Mouse (Mus musculus) right cerebral cortex, postnatal 14 days (tissue): ENCODE measurements around the gene Chsy1.

Source experiments
- DNase-seq: peaks from one replicate; pipeline ENCODE4 v3.0.0; 2022

Gene Chsy1

DNA sequence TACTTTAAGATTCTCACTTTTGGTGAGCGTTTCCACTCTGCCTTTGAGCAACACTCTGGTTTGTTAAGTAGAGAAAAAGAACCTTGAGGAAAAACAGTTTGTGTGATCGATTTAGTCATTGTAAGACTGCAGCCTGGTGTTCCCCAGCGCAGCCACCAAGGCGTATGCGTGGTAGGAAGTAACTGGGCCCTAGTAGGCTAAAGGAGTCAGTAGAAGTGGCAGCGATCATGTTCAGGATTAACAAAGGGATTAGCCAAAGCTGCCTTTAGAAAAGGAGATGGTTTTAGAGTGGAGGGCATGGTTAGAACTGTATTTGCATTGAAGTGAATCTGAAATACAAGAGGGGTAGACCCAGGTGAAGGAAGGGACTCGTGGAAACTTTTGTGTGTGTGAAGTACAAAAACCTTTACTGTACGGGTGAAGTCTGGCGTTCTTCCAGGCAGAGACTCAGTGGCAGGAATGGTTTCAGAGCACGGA is 1.4 kb downstream of the Chsy1 start:
- peak; percentile 23 for DNase-seq

DNA sequence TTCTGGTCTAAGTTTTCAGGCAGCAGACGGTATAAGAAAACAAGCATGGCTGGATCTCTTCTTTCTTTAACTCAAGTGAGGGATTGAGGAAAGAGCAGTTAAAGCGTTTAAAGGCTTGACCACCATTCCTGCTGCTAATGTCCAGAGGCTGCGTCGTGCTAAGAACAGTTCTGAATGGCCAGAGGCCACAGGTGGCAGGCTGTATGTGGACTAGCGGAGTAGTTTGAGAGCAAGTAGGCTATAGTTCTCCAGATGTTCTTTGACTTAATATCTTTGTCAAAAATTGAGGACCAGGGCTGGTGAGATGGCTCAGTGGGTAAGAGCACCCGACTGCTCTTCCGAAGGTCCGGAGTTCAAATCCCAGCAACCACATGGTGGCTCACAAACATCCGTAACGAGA is 1.9 kb downstream of the Chsy1 start:
- no peak for DNase-seq

DNA sequence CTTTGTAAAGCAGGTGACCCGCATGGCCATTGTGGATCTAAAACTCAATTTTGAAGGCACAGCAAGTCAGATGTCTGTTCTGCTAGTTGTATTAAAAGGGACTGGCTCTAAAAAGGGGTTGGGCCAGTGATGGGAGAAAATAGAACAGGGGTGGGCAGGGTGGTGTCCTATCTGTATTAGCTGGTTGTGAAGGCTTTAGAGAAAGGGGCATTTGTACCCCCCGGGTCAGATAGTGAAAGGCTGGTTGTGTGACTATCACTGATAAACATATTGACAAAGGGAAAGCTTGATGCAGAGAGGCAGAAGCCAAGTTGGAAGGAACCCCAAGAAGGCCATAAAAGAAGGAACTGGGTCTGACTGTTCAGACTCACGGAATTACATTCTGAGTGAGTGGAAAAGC is 4.2 kb downstream of the Chsy1 start:
- no peak for DNase-seq

DNA sequence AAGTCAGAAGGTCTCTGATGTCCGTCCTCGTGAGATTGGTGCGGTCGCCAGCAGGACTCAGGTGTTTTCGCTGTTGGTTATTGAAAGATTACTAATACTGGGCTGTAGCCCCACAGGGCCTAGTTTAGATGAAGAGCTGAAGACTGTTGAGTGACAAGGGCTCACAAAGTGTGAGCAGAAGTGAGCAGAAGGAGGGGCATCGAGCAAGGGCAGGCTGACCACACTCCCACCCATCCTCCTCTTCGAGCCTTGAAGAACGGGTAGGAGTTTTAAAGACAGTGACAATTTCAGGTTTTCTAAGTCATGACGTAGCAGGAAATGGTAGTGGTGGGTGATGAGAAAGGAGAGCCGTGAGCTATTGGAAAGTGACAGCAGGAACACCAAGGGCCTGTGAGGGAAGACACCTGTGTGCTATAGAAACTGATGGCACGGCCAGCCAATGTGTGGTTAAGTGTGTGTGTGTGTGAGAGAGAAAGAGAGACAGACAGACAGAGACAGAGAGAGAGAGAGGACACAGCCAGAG is 6.6 kb downstream of the Chsy1 start:
- DNase-seq, result no peak

DNA sequence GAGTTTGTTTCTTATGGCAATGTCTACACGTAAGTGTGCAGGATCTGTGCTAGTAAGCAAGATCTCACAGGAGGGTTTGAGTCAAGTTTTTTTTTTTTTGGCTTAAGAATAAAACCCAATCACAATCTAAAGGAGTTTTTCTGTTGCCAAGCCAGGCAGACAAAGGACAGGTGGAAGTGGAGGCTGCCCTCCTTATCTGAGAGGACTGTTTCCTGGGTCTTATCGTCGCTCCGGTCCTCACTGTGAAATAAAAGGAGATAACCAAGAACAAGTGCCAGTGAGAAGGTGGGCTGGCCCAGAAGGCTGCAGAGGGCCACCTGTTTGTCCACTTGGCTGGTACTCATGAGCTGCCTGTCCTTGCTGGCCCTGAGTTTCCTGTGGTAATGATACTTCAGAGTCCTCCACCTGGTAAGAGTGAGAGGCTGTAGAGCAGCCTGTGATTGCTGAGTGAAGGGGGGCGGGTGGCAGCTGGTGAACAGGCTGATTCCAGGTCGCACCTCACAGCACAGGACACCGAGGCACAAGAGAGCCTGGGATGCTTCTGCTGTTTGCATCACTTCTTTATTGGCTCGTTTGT is 7.7 kb downstream of the Chsy1 start:
- no peak for DNase-seq

DNA sequence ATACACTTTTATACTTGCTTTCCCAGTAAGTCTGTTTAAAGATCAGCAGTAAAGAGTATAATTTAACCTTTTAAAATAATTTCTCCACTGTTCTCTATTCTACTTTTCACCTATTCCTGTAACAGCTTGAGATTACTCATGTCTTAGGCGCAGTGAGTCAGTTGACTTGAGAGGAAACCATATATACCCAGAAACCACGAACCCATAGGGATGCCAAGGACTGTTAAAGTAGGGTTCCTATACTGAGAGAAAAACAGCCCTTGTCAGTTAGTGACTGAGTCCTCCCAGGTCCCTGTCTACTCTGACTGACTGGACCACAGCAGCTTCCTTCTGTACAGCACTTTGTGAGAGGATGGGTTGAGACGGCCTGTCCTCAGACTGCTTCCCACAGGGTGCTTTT is 8.7 kb downstream of the Chsy1 start:
- no peak for DNase-seq

DNA sequence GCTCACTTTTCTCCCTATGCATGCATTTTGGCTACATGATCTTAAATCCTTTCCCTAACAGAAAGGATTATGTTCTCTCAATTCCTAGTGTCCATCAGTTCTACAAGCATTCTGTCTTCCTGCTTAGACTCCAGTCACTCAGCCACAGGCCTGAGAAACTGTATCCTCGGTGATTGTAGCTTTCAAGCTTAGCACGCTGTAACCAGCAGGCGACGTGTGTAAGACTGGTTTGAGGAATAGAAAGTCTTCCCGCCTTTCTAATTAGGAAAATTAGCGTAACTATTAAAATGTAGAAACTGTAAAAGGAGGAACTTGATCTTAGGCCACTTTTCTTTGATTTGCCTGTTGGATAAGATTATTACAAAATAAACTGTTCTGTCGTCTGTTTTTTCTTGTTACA is 9.5 kb downstream of the Chsy1 start:
- no peak for DNase-seq

DNA sequence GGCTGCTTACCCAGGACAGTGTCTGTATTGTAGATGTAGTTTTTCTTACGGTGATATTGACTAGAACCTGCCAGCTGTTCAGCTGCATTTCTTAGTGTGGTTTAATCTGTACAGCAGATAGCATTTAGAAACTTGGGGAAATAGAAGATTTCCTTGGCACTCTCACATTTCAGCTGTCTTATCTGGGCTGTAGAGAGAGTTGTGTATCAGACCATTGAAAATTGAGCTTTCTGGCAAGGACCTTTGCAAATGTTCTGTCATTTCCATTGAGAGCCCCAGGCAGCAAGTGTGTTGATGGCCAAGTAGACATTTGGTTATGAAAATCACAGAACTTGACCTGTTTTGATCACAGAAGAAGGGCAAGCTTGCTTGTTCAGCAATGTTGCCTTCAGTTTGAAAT is 10.8 kb downstream of the Chsy1 start:
- DNase-seq, result no peak

DNA sequence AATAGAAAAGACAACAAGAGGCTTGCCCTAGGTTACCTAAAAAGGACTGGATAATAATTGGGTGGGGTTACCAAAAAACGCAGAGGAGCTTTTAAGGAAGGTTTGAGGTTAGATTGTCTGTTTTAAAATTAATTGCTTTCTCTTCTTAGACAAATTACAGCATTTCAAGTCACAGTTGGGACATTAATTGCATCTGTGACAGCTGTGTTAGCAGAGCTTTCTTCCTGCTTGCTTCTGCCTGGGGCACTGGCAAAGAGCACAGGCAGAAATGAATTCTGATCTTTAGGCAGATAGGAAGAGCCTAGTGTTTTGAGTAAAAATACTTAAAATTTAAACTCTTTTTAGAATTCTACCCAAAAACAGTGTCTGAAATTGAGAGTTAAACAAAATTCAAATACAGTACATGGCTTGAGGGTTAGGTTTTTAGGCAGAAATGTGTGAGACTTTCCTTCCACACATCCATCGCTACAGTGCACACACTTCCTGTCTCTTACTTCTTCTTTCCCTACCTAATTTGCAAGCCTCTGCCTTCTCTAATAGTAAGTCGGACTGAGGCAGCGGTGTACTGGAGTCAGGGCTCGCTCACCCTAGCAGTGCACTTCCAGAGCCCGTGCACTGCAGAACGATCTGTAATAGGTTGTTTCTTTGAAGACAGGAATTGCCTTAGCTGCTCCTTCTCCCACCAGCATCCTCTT is 11.5 kb downstream of the Chsy1 start:
- no peak for DNase-seq

DNA sequence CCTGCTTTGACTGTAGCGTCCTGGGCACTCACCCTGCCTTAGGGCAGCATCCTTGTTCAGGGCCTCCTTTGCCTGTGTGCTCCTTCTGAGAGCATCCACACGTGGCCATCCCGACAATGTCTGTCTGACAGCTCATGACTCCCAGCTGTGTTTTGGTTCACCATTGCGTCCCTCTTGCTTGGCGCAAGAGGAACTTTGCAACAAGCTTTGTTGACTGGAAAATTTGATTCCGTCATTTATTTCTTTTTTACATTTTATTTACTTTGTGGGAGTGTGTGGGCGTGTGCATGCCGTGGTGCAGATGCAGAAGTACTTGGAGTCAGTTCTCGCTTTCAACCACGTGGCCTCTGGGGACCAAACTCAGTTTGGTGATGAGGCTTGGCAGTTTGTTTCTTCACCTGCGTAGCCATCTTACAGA is 15.2 kb downstream of the Chsy1 start:
- DNase-seq, result no peak

DNA sequence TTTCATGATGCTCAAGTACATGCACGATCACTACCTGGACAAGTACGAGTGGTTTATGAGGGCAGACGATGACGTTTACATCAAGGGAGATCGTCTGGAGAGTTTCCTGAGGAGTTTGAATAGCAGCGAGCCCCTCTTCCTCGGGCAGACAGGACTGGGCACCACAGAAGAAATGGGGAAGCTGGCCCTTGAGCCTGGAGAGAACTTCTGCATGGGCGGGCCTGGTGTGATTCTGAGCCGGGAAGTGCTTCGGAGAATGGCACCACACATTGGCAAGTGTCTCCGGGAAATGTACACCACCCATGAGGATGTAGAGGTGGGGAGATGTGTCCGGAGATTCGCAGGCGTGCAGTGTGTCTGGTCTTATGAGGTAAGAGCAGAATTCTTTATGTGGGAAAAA is 16.1 kb downstream of the Chsy1 start:
- DNase-seq, result no peak

DNA sequence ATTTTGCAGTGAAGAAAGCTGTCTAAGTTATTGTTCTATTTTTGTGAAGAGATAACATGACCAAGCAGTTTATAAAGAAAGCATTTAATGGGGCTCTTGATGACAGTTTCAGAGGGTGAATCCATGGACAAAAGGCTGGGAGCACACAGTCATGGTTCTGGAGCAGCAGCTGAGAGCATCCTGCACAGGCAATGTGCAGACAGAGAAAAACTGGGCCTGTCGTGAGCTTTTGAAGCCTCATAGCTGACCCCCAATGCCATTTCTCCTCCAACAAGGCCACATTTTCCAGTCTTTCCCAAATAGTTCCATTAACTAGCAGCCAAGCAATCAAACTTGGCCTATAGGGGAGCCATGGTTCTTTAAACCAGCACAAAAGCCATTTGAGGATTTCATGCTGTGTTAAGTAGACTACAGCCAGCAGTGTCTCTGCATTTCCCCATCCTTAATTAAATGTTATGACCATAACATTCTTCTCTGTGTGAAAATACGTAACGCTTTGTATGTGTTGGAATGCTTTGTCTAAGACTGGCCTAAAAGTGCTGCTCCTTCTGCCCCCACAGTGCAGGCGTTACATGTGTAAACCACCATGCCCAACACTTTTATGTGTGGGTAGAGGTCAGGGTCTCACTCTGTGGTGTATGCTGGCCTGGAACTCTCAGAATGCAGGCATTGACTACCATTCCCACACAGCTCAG is 18.8 kb downstream of the Chsy1 start:
- DNase-seq, result no peak

DNA sequence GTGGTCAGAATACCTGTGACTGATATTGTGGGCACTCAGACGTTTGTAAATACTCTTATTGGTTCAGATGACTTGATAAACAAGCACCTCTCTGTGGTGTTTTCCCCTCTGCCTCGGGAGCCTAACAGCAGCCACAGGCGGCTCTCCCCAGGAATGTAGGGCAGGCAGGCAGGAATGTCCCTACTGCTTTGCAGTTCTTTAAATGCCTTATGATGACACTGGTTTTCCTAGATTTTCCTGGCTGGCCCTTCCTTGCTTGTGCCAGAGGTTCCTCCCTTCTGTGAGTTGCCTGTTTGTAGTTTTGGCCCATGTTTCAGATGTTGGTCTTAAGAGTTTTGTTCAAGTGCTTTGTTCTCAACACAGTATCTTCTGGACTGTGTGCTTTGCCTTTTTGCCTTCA is 19.5 kb downstream of the Chsy1 start:
- no peak for DNase-seq

DNA sequence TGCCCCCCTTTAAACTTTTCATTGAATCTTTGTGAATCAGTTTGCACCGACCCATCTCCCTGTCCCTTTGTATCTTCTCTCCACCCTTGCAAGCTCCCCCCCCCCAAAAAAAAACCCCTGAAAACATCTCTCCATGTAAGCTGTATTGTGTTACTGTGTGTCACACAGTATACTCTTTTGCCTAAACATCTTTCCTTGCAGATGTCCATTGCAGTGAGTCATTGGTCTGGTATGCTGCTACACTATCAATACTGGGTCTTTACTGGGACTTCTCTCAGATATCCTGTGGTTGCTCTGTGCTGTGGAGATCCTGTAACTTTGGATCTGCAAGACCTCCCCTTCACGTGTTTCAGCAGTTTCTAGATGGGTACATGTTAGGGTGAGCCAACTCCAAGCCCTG is 21.0 kb downstream of the Chsy1 start:
- no peak for DNase-seq

DNA sequence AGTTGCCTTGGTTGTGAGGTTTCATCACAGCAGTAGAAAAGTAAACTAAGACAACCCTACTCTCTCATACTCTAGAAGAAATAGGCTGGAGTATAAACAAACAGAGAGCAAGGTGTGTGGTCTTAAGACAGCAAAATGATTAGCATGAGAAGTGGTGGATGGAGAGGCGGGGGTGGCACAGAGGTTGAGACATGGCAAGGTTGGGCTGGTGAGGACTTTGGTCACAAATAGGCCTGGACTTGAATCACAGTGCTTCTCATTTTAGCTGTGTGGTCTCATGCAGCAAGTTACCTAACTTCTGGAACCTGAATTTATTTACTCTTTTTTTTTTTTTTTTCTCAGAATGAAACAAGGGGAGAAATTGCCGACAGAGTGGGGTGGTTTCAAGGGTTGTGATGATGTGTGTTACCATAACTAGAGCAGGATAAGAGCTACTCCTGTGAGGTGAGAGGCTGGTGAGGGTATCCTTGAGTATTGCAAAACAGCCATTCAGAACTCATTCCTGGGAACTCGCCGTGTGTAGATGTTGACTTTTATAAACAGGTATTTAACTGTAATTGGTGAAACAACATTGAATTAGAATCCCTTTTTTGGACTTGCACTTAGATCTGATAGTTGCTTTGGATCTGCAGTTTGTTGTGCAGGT is 22.6 kb downstream of the Chsy1 start:
- no peak for DNase-seq

DNA sequence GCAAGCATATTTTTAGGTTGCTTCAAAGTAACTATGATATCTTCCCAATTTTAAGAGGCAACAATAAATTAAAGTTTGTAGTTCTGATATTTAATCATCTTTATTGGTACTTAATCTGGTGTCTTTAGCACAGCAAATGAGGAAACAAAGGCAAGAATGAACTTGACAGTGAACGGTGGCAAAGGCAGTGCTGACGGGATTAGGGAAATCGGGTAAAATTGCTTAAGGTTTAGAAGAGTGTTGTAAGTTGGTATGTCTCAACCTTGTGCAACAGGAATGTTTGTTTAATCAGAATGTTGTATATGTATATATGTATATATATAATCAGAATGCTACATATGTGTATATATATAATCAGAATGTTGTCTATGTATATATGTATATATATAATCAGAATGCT is 24.8 kb downstream of the Chsy1 start:
- DNase-seq, result no peak

DNA sequence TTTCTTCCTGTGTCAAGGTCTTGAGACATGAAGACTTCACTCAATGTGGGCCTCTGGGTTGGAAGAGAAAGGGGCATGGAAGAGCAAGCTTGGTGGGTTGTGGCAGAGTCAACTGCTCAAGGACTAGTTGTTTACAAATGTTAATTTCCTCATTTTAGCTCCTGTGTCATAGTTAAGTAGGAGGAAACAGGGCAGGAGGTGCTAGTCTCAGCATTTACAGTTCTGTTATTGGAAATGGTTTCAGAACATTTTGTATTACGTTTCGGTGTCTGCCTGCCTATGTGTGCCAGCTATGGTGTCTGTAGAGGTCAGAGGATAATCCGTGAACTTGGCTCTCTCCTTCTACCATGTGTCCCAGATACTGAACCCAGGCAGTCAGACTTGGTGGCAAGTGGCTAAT is 26.3 kb downstream of the Chsy1 start:
- DNase-seq, result no peak

DNA sequence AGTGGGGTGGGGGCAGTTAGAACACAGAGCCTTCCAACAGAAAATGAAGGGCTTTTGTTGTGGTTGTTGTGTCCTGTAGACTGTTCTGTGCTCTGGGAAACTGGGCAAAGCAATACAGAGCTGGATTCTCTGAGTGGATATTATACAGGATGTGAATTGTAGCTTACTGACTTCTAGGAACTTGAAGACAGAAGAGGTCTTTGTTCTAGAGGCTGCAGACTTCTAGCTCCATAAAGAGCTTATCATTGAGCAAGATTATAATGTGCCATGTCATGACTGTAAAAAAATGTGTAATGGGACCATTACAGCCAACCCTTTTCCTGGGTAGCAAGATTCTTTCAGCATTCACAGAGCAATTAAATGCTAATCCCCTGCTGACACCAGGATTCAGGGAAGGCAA is 26.9 kb downstream of the Chsy1 start:
- no peak for DNase-seq

DNA sequence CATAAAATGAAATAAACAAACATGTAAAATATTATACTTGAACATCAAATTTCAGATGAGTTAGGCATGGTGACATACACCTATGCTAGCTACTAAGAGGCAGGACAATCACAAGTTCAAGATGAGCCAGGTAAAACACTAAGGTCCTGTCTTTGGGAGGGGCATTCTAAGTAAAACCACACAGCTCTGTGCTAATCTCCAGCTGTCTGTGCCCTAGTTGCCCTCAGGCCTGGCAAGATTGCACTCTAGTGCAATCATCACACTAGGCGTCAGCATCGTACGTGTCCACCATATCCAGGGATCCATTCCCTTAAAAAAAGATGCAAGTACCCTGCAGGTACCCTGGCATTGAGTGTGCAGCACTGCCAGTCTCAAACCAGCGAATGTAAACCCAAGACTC is 28.0 kb downstream of the Chsy1 start:
- DNase-seq, result no peak

DNA sequence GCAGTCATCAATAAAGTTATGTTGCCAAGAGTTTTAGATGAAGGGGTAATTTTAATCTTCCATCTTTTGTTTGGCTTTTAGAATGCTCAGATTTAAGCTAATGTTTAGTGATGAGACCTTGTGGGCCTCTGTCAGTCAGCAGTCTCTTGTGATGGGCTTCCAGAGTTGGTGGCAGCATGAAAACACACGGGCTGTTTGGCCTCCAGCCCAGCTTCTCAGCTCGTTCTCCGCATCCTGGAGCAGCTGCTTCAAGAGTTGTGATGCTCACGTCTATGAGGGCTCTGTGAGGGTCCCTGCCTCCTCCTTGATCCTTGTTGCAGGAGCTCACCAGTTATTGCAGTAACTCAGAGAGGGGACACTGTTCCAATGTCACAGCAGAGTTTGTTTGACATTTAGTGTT is 29.0 kb downstream of the Chsy1 start:
- DNase-seq, result peak; percentile 31

DNA sequence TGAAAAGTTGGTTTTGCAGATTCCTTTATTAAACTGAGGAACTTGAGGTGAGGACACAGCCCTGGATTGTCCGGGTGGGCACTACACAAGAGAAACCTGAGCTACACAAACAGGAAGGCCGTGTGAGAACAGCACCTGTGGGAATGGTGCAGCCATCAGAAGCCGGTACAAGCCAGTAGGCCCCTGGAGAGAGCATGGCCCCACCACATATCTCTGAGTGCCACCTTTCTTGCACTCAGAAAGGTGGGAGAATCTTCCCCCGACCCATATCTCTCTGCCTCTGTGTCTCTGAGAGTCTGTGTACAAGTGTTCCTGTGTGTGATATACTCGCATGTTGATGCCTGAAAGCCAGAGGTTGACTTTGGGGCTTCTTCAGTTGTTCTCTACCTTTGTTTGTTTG is 29.6 kb downstream of the Chsy1 start:
- no peak for DNase-seq

DNA sequence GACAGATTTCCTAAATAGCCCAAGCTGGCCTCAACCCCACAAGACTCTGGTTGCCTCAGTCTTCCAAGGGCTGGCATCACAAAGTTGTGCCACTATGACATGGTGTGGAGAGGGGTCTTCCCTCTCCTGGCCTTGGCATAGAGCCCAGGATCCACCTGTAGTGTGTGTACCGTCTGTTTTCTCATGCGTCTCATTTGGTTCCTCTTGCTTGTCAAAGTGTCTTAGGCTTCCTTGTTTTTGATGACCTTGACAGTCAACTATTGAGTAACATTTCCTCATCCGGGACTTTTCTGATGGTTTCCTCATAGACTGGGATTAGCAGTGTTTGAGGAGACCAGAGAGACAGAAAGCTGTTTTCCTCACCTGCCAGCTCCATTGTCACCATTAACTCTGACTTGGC is 30.8 kb downstream of the Chsy1 start:
- no peak for DNase-seq

DNA sequence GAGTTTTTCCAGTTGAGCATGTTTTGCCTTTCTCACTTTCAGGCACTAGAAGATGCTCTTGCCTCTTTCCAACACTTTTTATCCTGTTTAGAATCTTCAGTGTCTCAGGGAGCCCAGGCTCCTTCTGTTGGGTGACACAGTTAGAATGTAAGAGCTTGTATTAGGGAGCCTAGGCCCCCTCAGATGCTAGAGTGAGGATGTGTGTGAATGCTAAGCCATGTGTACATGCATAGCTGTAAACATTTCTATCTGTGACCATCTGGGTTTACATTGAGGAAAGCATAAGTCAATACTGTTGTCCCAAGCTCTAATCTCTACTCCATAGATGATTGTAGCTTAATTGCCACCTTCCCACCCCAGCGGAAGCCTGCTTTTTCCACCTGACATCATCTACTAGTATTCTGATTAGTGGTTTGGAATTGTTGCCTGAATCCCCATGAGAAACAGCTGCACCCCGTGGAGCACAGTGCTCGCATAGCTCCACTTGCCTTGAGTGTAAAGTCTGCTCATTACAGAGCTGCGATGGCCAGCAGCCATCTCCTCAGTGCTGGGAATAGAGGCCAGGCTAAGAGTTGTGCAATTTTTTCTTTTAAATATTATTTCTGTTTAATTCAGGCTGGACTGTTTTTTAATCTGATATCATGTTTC is 31.7 kb downstream of the Chsy1 start:
- DNase-seq, result no peak
